Mouse (Mus musculus) spleen, adult 2 months (tissue): ENCODE measurements around the gene Lyzl6.

Source experiments
- CTCF ChIP-seq: fragments of 200-500 bp; IDR thresholded peaks from 2 replicates; pipeline ENCODE4 v1.5.1; 2011; ENCODE audit warnings: mild to moderate bottlenecking, inconsistent platforms; ENCODE audit not compliant: insufficient read depth, insufficient read length, insufficient replicate concordance; ENCODE audit errors: extremely low read depth
- POLR2A ChIP-seq: fragments of 200-500 bp; IDR thresholded peaks from 2 replicates; pipeline ENCODE4 v1.6.1; 2011; ENCODE audit warnings: low read depth, low read length, inconsistent platforms

DNA sequence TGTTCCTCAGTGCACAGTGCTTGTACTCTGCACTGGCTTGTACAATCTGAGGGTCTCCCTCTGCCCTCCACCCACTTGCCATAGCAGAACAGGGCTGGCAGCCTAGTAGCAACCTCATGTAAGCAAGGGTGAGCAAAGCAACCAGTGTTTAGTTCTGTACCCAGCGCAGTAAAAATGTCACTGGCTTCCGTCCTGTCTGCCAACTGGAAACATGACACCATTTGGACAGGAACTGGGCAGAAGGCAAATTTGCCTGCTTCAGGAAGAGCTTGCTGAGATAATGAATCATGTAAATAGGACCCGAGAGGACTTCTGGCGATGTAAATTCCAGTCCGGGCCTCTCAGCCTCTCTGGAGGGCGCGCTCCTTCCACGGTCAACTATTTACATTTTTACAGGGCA, 7.0 kb upstream of the Lyzl6 start:
- TF ChIP-seq CTCF (no peak), POLR2A (no peak)
